In the genomic region with DNA sequence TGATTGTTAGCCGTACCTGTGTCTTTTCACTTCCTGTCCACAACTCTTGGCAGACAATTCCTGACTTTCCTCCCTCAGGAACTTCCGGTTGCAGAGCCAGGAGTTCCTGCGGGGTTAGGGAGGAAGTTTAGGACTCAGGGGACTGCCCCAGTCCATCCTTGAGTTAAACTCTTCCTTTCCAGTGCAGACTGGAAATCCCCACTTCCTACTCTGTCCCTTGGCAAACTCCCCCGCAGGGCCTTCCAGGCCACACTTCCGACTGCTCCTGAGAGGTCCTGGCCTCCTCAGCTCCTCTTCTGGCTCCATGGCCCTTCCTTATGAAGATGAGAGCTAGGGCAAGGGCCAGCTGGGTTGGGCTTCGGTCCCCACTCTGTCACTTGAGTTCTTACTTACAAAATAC, we compare ENCODE assay signal across 12 mouse cellular contexts.
A peak's percentile ranks its signal among the peaks of the same experiment; 100 is the strongest.
DNase-seq lines count a peak whose midpoint lies in the region; ATAC-seq and TF ChIP-seq lines count a peak whose summit lies in the region.
"Had no signal": no experiment of that assay in that cellular context is flagged by ENCODE, and none has a peak within 500 bp of the region (broad histone marks: within the 10 kb centered on the region; RNA-seq: fewer than 3 reads in every experiment).

No protein-coding gene starts in this region.

- no peak for ATAC-seq in heart, embryonic 12.5 days (ENCODE audit: insufficient number of reproducible peaks, low FRiP score)
- ATAC-seq in heart, embryonic 14.5 days (ENCODE audit: insufficient number of reproducible peaks, insufficient read depth, low FRiP score, low read depth), result 0 out of 2 replicates have a peak, but pooled peaks have one; percentile 17
- ATAC-seq in forebrain, embryonic 12.5 days (ENCODE audit: low FRiP score), result no peak

- DNase-seq in heart, adult 18-20 months, result peak; percentile 25 to 68
- DNase-seq in embryonic facial prominence, embryonic 10.5 days (ENCODE audit: low spot score), result no peak
- peak; percentile 40 to 62 for DNase-seq in kidney, postnatal 25 days
- DNase-seq in layer of hippocampus, adult 9-11 months, result no peak
- no peak for DNase-seq in layer of hippocampus, adult 2 months (ENCODE audit: low spot score in 2 of 2)
- DNase-seq: cerebellum, adult 18-20 months; embryo, embryonic 11 days; left cerebral cortex, postnatal 4 days had no signal

- H3K9ac ChIP-seq in heart, embryonic 12.5 days, result no peak overlapping the region
- H3K9ac ChIP-seq in heart, embryonic 14.5 days (ENCODE audit: low read length), result no peak overlapping the region
- no peak overlapping the region for H3K9ac ChIP-seq in forebrain, embryonic 12.5 days
- H3K9ac ChIP-seq: hindbrain, embryonic 15.5 days had no signal

- peaks cover 46% of the 10 kb centered on the region for H3K4me1 ChIP-seq in heart, embryonic 12.5 days (replicated peaks)
- H3K4me1 ChIP-seq in embryonic facial prominence, embryonic 10.5 days, result peaks cover 66% of the 10 kb centered on the region
- H3K4me1 ChIP-seq in heart, embryonic 14.5 days (ENCODE audit: control insufficient read depth in 2 of 2, insufficient read depth in 2 of 2, low read length in 2 of 2), result peaks cover 23 to 34% of the 10 kb centered on the region in 2 experiments
- H3K4me1 ChIP-seq in forebrain, embryonic 12.5 days, result peaks cover 15% of the 10 kb centered on the region

- no peak overlapping the region for H3K4me2 ChIP-seq in heart, embryonic 12.5 days
- no peak overlapping the region for H3K4me2 ChIP-seq in heart, embryonic 14.5 days (ENCODE audit: low read length)
- H3K4me2 ChIP-seq in forebrain, embryonic 12.5 days, result no peak overlapping the region
- H3K4me2 ChIP-seq: hindbrain, embryonic 15.5 days had no signal

- H3K36me3 ChIP-seq in heart, embryonic 12.5 days, result no peaks in the 10 kb centered on the region
- no peaks in the 10 kb centered on the region for H3K36me3 ChIP-seq in embryonic facial prominence, embryonic 10.5 days (replicated peaks)
- no peaks in the 10 kb centered on the region for H3K36me3 ChIP-seq in heart, embryonic 14.5 days (ENCODE audit: control insufficient read depth, insufficient read depth, low read length)
- H3K36me3 ChIP-seq in forebrain, embryonic 12.5 days (replicated peaks), result no peaks in the 10 kb centered on the region
- H3K36me3 ChIP-seq: hindbrain, embryonic 15.5 days had no signal

- H3K27me3 ChIP-seq in heart, embryonic 12.5 days (replicated peaks), result no peaks in the 10 kb centered on the region
- H3K27me3 ChIP-seq in embryonic facial prominence, embryonic 10.5 days (replicated peaks; ENCODE audit: low read depth, poor library complexity, severe bottlenecking), result no peaks in the 10 kb centered on the region
- H3K27me3 ChIP-seq in heart, embryonic 14.5 days (ENCODE audit: control insufficient read depth, insufficient read depth, low read length), result no peaks in the 10 kb centered on the region
- 0 out of 2 replicates have a peak, but pooled peaks cover 5% of the 10 kb centered on the region for H3K27me3 ChIP-seq in forebrain, embryonic 12.5 days
- H3K27me3 ChIP-seq: hindbrain, embryonic 15.5 days had no signal

- no peak overlapping the region for H3K27ac ChIP-seq in heart, embryonic 12.5 days (ENCODE audit: poor library complexity, severe bottlenecking)
- H3K27ac ChIP-seq in embryonic facial prominence, embryonic 10.5 days (replicated peaks), result peak overlapping the region; percentile 65
- no peak overlapping the region for H3K27ac ChIP-seq in heart, embryonic 14.5 days (replicated peaks in 1 of 2; ENCODE audit: control insufficient read depth in 1 of 2, insufficient read depth in 1 of 2, low read depth in 2 of 2, low read length in 2 of 2)
- H3K27ac ChIP-seq in forebrain, embryonic 12.5 days, result no peak overlapping the region
- H3K27ac ChIP-seq in layer of hippocampus, adult 2 months, result no peak overlapping the region
- H3K27ac ChIP-seq: hindbrain, embryonic 15.5 days had no signal

- no peak for TF ChIP-seq CTCF in layer of hippocampus, adult 2 months (conservative IDR thresholded peaks at IDR 0.05)

- no peak overlapping the region for H3K4me3 ChIP-seq in heart, embryonic 12.5 days
- H3K4me3 ChIP-seq in embryonic facial prominence, embryonic 10.5 days, result no peak overlapping the region
- H3K4me3 ChIP-seq in heart, embryonic 14.5 days (ENCODE audit: control insufficient read depth in 1 of 2, insufficient read depth in 1 of 2, low read depth in 1 of 2, low read length in 2 of 2), result no peak overlapping the region
- H3K4me3 ChIP-seq in forebrain, embryonic 12.5 days (replicated peaks), result no peak overlapping the region
- H3K4me3 ChIP-seq in layer of hippocampus, adult 2 months, result no peak overlapping the region
- H3K4me3 ChIP-seq: hindbrain, embryonic 15.5 days had no signal

- WGBS in heart, embryonic 12.5 days, result 55% methylated on average over 6 of the region's 6 CpGs
- WGBS in embryonic facial prominence, embryonic 10.5 days, result 72% methylated on average over 6 of the region's 6 CpGs
- 56% methylated on average over 6 of the region's 6 CpGs for WGBS in heart, embryonic 14.5 days
- 80% methylated on average over 6 of the region's 6 CpGs for WGBS in forebrain, embryonic 12.5 days

- no peaks in the 10 kb centered on the region for H3K9me3 ChIP-seq in heart, embryonic 12.5 days (replicated peaks)
- no peaks in the 10 kb centered on the region for H3K9me3 ChIP-seq in embryonic facial prominence, embryonic 10.5 days
- no peaks in the 10 kb centered on the region for H3K9me3 ChIP-seq in heart, embryonic 14.5 days (ENCODE audit: control insufficient read depth, low read length)
- no peaks in the 10 kb centered on the region for H3K9me3 ChIP-seq in forebrain, embryonic 12.5 days
- H3K9me3 ChIP-seq: hindbrain, embryonic 15.5 days had no signal

Comparison
In these comparisons a context has a peak if more than half of its experiments do, and no peak if none do; other contexts are left out.
1. DNase-seq: peak in heart, adult 18-20 months (2 of 2) and kidney, postnatal 25 days (2 of 2); none in embryonic facial prominence, embryonic 10.5 days (single experiment), layer of hippocampus, adult 9-11 months (single experiment) and layer of hippocampus, adult 2 months (0 of 2).